Mouse (Mus musculus): Measurements from ENCODE around the gene Gm17660. TPM values are rescaled to one million over a fixed set of nuclear protein-coding genes. Genes with fewer than 3 reads are reported as not detected.
A peak's percentile ranks its signal among the peaks of the same experiment; 100 is the strongest.

The Gm17660 gene
- not detected in 2 replicates for polyA plus RNA-seq (2015; fragmentation: Nextera tagmentation; extraction: Ambion mirVana)

DNA sequence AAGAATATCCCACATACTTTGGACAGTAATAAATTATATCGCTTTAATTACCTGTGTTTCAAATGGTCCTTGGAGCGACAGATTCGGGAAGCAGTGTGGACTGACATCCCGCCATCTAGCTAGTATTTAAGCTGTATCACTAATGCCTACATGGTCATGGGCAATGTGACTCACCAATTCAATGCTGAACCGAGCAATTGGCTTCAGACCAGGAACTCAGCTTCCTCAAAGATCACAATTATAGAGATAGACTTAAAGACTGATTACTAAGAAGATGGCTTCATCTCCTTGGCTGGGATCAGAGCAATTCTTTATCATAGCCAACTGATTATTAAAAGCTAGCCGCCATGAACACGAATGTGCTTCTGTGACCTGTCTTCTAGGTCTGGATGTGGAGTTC is at the start of gene Gm17660:
Gene Gm17660, minus strand, starts transcription at position 101 of the 400 bp plus-strand sequence.
- Histone ChIP-seq H3K4me2 (no peak within 1 kb of the TSS), H3K4me1 (0 out of 2 replicates have a peak, but pooled peaks cover 2% of the 10 kb centered on the region), H3K4me3 (no peak within 1 kb of the TSS), H3K36me3 (no peaks in the 10 kb centered on the region), H3K9ac (no peak within 1 kb of the TSS), H3K27ac (no peak within 1 kb of the TSS), H3K27me3 (no peaks in the 10 kb centered on the region), H3K9me3 (no peaks in the 10 kb centered on the region)
- 91% methylated on average over 7 of the region's 7 CpGs for WGBS
- ATAC-seq (ENCODE audit: insufficient number of reproducible peaks, low FRiP score, low TSS enrichment, low read depth) = no peak

DNA sequence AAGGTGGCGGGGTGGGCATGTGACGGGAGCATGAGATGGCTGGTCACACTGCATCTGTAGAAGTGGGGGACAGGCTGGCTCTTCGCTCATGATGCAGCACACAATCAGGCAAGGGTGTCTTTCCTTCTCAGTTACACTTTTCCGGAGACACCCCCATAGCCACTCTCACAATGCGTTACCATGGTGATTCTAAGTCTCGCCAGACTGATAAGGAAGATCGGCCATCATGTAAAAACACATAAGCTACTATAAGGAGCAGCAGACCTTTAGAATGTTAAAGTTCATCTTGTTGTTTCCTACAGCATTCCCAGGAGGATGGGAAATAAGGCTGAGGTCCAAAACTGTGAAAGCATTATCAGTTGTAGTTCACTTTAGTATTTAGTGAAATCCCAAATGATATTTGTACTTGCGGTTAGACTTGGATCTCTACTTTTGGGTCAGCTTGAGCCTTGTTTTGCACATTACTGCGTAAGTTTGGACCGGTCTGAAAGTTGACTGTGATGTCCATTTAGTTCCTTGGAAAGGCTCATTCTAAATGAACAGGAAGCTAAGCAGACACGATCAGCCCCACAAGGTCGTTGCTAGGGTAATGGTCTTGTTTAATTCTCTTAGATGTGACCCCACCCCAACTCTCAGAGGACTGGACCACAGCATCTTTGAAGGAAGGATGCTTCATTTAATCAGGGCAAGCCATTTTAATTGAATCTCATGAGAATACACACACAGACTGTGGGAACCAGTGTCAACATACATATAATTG is 49.3 kb upstream of the Gm17660 start:
- no peak overlapping the region for H3K27ac ChIP-seq
- WGBS = 84% methylated on average over 12 of the region's 12 CpGs
- H3K4me3 ChIP-seq = no peak overlapping the region
- H3K4me1 ChIP-seq = 0 out of 2 replicates have a peak, but pooled peaks cover 3% of the 10 kb centered on the region
- no peak for ATAC-seq (ENCODE audit: insufficient number of reproducible peaks, low FRiP score, low TSS enrichment, low read depth)
- H3K36me3 ChIP-seq = no peaks in the 10 kb centered on the region
- H3K9ac ChIP-seq = no peak overlapping the region
- no peaks in the 10 kb centered on the region for H3K9me3 ChIP-seq
- no peaks in the 10 kb centered on the region for H3K27me3 ChIP-seq
- no peak overlapping the region for H3K4me2 ChIP-seq

DNA sequence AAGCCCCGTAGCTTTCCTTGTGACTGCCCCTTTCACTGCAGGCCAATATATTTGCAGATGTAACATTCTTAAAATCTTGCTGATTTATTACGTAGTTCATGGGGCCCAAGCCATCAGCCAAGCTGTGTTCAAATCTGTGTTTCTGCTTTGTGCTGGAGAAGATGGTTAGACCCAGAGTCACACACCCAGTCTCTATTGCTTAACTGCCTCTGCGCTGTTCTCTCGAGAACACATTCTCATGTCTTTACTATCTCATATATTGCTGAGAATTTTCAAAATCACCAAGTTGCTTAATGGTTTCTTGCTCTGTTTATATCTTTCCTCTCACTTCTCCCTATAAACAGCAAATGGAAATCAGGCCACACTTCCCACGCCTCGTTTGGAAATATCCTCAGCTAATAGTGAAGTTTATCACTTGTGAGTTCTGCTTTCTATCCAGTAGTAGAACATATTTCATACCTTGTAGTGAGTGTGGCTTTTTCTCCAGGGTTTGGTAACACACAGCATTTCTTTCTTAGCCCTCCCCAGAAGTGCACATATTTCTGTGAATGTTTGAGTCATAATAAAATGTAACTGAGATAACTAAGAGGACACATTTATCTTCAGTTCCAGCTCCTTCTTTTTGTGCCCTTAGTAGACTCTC is 46.7 kb upstream of the Gm17660 start:
- WGBS = 59% methylated on average over 6 of the region's 6 CpGs
- ATAC-seq (ENCODE audit: insufficient number of reproducible peaks, low FRiP score, low TSS enrichment, low read depth) = no peak
- Histone ChIP-seq H3K27me3 (no peaks in the 10 kb centered on the region), H3K4me3 (no peak overlapping the region), H3K36me3 (no peaks in the 10 kb centered on the region), H3K9me3 (no peaks in the 10 kb centered on the region), H3K4me1 (0 out of 2 replicates have a peak, but pooled peaks cover 3% of the 10 kb centered on the region), H3K27ac (no peak overlapping the region), H3K9ac (no peak overlapping the region), H3K4me2 (no peak overlapping the region)

DNA sequence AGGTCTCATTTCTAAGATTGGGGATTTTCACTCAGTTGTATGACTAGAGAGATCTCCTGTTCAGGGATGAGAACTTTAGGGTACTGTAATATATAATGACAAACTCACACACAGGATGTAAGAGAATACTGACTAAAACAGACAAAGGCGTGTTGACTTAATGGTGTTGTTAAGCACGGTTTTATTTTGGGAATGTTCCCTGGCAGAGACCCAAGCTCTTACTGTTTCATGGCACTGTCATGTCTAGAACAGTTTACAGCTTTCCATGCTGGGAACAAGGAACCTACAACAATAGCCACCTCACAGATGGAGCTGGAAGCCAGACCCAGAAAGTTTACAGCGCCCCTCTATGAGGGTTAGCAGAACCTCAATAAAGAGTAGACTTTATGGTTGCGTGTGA is 38.5 kb upstream of the Gm17660 start:
- no peaks in the 10 kb centered on the region for H3K36me3 ChIP-seq
- H3K9me3 ChIP-seq = no peaks in the 10 kb centered on the region
- peaks cover 28% of the 10 kb centered on the region for H3K4me1 ChIP-seq
- no peak overlapping the region for H3K9ac ChIP-seq
- no peaks in the 10 kb centered on the region for H3K27me3 ChIP-seq
- no peak overlapping the region for H3K4me3 ChIP-seq
- ATAC-seq (ENCODE audit: insufficient number of reproducible peaks, low FRiP score, low TSS enrichment, low read depth) = no peak
- H3K27ac ChIP-seq = peak overlapping the region; percentile 17; the same call in 1 of the 2 replicates
- WGBS = 66% methylated on average over 4 of the region's 4 CpGs
- no peak overlapping the region for H3K4me2 ChIP-seq

DNA sequence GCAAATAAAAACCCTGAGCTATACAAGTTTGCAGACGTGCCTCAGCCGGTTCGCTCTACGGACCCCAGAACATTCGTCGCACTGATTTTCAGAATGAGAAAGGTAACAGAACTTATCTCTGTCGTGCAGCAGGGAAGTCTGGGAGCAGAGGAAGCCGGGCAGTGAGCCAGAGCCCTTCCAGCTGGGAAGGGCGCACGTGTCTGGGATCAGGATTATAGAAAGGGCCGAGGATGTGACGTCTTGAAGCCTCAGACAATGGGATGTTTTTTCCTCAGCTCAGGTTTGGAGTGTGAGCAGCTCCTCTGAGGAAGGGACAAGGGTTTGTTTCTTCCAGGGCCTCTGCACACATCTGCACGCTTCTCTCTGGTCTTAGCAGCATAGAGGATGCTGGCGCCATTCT is 37.7 kb upstream of the Gm17660 start:
- Histone ChIP-seq H3K9me3 (no peaks in the 10 kb centered on the region), H3K9ac (no peak overlapping the region), H3K4me3 (no peak overlapping the region), H3K4me2 (no peak overlapping the region), H3K4me1 (peaks cover 33% of the 10 kb centered on the region), H3K27ac (0 out of 2 replicates have a peak overlapping the region, but pooled peaks have one; percentile 27), H3K27me3 (no peaks in the 10 kb centered on the region), H3K36me3 (no peaks in the 10 kb centered on the region)
- peak; percentile 62 for ATAC-seq (ENCODE audit: insufficient number of reproducible peaks, low FRiP score, low TSS enrichment, low read depth)
- WGBS = 57% methylated on average over 14 of the region's 14 CpGs

DNA sequence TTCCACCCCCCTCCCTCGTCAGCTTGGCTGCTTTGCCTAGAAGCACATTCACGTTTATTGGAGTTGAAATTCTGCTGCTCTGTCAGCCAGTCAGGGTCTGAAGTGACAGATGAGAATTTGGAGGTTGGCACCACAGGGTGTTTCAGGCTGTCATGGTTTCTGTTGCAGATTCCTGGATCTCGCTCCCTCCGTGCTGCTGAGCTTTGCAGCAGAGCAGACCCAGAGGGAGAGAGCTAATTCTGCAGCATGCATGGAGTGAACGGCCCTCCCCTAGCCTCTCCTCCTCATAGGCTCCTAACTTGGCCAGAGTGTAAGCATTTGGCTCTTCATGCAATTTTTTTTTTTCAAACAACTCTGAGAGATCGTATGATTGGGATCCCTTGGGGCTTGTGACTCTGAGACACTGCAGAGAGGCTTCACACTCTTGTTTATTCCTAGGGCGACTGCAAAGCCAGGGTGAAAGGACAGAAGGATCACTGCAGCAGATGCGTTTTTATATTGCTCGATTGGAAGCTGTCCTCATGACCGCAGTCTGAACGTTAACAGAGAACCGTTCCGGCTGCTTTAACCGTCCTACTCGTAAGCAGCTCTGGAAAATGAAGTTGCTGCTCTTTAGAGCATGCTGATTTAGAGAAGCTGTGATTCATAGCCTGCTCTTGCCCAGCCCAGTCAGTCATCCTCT is 36.2 kb upstream of the Gm17660 start, which contains the start of gene Sparcl1:
Gene Sparcl1, minus strand, starts transcription at position 243 of the 682 bp plus-strand sequence.
- Histone ChIP-seq H3K4me1 (peaks cover 42% of the 10 kb centered on the region), H3K9ac (no peak within 1 kb of the TSS), H3K4me3 (peak within 1 kb of the TSS; percentile 27), H3K27me3 (no peaks in the 10 kb centered on the region), H3K9me3 (no peaks in the 10 kb centered on the region), H3K27ac (peak within 1 kb of the TSS; percentile 69), H3K36me3 (no peaks in the 10 kb centered on the region), H3K4me2 (peak within 1 kb of the TSS; percentile 31)
- 15% methylated on average over 15 of the region's 15 CpGs for WGBS
- ATAC-seq (ENCODE audit: insufficient number of reproducible peaks, low FRiP score, low TSS enrichment, low read depth) = peak; percentile 58; the same call in 1 of the 2 replicates

DNA sequence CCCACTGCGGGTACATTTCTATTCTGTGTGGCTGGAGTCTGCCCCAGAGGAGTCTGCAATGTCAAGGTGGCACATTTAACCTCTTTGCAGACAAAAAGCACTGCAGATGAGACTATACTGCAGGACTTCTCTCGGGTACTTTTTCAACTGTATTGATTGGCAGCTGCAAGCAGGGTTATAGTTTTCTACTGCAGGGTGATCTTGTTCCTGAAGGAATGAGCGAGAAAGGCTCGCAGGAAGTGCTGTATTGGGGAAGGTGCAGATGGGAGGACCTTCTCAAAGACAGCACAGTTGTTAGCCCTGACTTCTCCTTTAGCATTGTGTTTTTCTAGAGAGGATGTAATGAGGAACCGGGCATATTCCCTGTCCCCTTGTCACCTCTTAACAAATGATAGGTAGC is 35.1 kb upstream of the Gm17660 start:
- Histone ChIP-seq H3K4me2 (peak overlapping the region; percentile 30), H3K36me3 (no peaks in the 10 kb centered on the region), H3K9me3 (no peaks in the 10 kb centered on the region), H3K9ac (no peak overlapping the region), H3K4me3 (peak overlapping the region; percentile 23), H3K27me3 (no peaks in the 10 kb centered on the region), H3K4me1 (peaks cover 49% of the 10 kb centered on the region), H3K27ac (peak overlapping the region; percentile 69; the same call in 1 of the 2 replicates)
- WGBS = 18% methylated on average over 5 of the region's 5 CpGs
- ATAC-seq (ENCODE audit: insufficient number of reproducible peaks, low FRiP score, low TSS enrichment, low read depth) = no peak

DNA sequence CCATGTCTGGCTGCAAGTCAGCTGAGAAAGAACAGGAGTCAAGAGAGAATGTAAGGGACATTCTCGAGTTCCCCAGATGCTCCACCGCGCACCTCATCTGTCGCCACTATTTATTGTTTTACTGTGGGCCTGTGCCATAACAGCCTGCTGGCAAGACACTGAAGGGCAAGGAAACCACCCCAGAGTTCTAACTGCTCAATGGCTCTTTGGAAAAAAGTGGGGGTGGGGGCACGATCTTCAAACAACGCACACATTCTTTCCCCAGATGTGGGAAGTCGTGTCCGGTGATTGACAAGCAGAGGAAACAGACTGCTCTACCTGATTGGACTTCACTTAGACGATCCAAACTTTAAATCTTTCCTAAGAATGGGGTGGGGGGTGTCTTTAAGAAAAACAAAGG is 34.6 kb upstream of the Gm17660 start:
- H3K4me3 ChIP-seq = peak overlapping the region; percentile 23; the same call in 1 of the 2 replicates
- ATAC-seq (ENCODE audit: insufficient number of reproducible peaks, low FRiP score, low TSS enrichment, low read depth) = no peak

DNA sequence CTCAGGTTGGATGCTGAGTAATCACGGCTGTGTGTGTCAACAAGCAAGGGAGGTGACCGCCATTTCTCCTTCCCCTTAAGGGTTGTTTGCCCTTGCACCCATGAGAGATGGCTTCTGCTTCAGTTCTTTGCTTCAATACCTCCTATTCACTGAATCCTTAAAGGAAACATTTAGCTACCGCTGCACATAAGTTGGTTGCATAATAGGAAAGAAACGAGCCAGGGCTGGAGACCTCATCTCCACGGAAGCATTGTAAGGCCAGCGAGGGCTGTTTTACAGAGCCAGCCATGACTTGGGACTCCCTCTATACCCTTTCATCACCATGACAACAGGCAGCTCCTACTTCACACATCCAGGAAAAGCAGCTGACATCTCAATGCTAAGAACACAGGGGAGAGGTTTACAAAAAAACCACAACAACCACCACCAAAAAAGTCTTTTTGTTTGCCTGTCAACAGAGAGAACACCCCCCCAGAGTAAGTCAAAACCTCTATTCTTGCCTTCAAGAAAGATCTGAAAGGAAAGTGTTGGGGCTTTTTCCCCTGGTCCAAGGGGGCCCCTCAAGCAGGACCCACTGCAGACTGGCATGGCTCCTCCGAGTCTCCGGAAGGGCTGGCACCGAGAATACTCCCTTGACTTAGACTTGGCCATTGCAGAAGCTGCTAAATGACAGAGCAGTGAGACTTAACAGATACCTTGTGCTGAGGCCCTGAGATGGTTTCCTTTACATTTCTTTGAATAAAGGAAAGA is 32.9 kb upstream of the Gm17660 start:
- Histone ChIP-seq H3K9ac (no peak overlapping the region), H3K4me1 (peaks cover 49% of the 10 kb centered on the region), H3K27ac (no peak overlapping the region), H3K36me3 (no peaks in the 10 kb centered on the region), H3K4me3 (no peak overlapping the region), H3K27me3 (no peaks in the 10 kb centered on the region), H3K4me2 (no peak overlapping the region), H3K9me3 (no peaks in the 10 kb centered on the region)
- 49% methylated on average over 9 of the region's 9 CpGs for WGBS
- ATAC-seq (ENCODE audit: insufficient number of reproducible peaks, low FRiP score, low TSS enrichment, low read depth) = no peak

More for the DNA sequence above, 34.6 kb upstream of the Gm17660 start:
- Histone ChIP-seq H3K4me2 (peak overlapping the region; percentile 26; the same call in 1 of the 2 replicates), H3K27ac (peak overlapping the region; percentile 69; the same call in 1 of the 2 replicates), H3K9me3 (no peaks in the 10 kb centered on the region), H3K4me1 (peaks cover 49% of the 10 kb centered on the region), H3K9ac (no peak overlapping the region), H3K36me3 (no peaks in the 10 kb centered on the region), H3K27me3 (no peaks in the 10 kb centered on the region)
- WGBS = 10% methylated on average over 9 of the region's 9 CpGs

DNA sequence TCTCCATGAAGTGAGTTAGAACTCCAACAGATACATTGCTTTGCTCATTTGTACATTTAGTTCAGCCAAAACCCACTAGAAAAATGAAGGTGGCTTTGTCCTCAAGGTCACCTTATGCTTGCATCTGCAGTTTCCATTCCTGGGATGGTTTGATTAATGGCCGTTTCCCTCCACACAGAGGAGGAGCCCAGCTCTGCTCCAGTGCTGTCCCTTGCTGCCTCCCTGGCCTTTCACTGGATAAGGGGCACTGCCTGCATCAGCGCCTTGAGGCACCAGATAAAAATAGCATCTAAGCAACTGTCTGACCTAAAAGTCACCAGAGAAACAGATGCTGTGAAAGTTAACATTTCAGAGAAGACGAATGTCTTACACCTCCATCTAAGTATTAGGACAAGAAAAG is 32.1 kb upstream of the Gm17660 start:
- no peak for ATAC-seq (ENCODE audit: insufficient number of reproducible peaks, low FRiP score, low TSS enrichment, low read depth)
- WGBS = 38% methylated on average over 3 of the region's 3 CpGs
- H3K36me3 ChIP-seq = no peaks in the 10 kb centered on the region
- no peaks in the 10 kb centered on the region for H3K27me3 ChIP-seq
- no peak overlapping the region for H3K27ac ChIP-seq
- H3K4me1 ChIP-seq = peaks cover 42% of the 10 kb centered on the region
- no peaks in the 10 kb centered on the region for H3K9me3 ChIP-seq
- H3K9ac ChIP-seq = no peak overlapping the region
- H3K4me2 ChIP-seq = no peak overlapping the region
- no peak overlapping the region for H3K4me3 ChIP-seq

DNA sequence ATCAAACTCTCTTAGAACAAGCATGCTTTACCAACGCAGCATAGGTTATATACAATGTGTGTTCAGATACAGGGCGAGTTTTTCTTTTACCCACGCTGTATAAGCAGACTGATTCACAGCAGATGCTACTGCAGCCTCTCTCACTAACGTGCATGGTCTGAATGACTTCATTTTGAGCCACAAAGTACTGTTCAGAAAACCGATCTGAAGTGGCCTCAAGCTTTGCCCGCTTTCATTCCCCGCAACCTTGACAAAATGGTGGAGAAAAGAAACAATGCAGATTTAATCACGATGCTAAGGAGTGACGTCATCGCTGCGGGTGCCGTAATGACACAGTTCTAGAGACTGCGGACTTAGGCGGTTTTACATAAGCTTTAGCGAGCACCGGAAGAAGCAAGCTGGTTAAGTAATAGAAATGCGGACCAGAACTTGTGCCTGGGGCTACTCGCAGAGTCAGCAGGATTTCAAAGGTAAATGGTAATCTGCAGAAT is 31.5 kb upstream of the Gm17660 start:
- 14% methylated on average over 18 of the region's 18 CpGs for WGBS
- Histone ChIP-seq H3K9me3 (no peaks in the 10 kb centered on the region), H3K4me1 (peaks cover 41% of the 10 kb centered on the region), H3K9ac (no peak overlapping the region), H3K4me3 (peak overlapping the region; percentile 14; the same call in 1 of the 2 replicates), H3K27me3 (no peaks in the 10 kb centered on the region), H3K36me3 (no peaks in the 10 kb centered on the region), H3K4me2 (peak overlapping the region; percentile 39), H3K27ac (peak overlapping the region; percentile 33; the same call in 1 of the 2 replicates)
- no peak for ATAC-seq (ENCODE audit: insufficient number of reproducible peaks, low FRiP score, low TSS enrichment, low read depth)

All from limb, embryonic 15.5 days (tissue).